Mouse (Mus musculus) megakaryocyte-erythroid progenitor cell, adult 5 weeks (primary cell): ENCODE data around the gene Smoc1. TPM values are rescaled to one million over a fixed set of nuclear protein-coding genes. Genes with fewer than 3 reads are reported as not detected.

Experiments
- polyA plus RNA-seq: library from polyadenylated mRNA; stranded (reverse); fragments of >175 nt; gene quantifications from 2 replicates; pipeline ENCODE4 v1.2.3, GENCODE M21; 2012

The Smoc1 gene
- polyA plus RNA-seq: 0.27 and 0.30 TPM in 2 replicates

DNA sequence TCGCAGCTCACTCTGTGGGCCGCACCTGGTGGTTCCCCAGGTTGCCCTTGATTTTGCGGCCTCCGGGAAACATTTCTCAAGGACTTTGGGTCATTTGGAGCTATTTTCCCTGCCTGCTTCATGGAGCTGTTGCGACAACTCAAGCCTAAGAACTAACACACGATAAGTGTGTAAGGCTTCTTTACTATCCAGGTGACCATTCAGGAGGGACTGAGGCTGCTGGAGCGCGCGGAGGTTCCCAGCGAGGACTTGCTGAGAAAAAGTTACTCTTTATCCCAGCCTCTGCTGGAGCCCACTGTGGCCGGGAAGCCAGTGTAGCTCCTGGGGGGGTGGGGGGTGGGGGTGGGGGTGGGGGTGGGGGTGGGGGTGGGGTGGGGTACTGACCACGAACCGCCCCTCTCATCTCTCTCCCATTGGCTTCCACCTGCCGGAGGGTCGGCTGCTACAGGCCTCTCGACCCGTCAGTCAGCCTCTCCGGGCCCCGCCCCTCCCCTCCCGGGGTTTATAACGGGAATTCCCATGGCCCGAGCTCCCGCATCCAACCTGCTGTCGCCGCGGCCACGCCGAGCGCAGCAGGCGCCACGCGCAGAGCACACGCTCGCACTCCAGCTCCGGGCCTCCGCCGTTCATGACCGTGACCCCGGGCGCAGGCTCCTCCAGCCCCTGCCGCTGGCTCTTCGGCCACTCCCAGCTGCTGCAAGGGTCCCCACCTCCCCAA lies at the start of gene Smoc1:
Smoc1 (plus strand) TSS at position 532 of the 718 bp plus-strand sequence.

Other genes with a start within 250 kb of the Smoc1 start
- 13.5 and 14.2 TPM in 2 replicates for gene Susd6, start 236.3 kb upstream of the Smoc1 start, polyA plus RNA-seq
- 171 and 276 TPM in 2 replicates for gene Srsf5, start 81.3 kb upstream of the Smoc1 start, polyA plus RNA-seq
- not detected in 2 replicates for gene Slc10a1, start 58.1 kb upstream of the Smoc1 start, polyA plus RNA-seq